Mouse (Mus musculus) macrophage (primary cell): ENCODE data around the gene Tnrc18. TPM values are rescaled to one million over a fixed set of nuclear protein-coding genes. Genes with fewer than 3 reads are reported as not detected.

Experiments used
- H3K27ac ChIP-seq: fragments of 350-480 bp; formaldehyde crosslinking; 2 replicates; pipeline ENCODE4 v1.9.0; 2021
- H3K36me3 ChIP-seq: fragments of 350-480 bp; formaldehyde crosslinking; 2 replicates; pipeline ENCODE4 v1.9.0; 2021; ENCODE audit errors: inconsistent target
- H3K4me3 ChIP-seq: fragments of 350-480 bp; formaldehyde crosslinking; 2 replicates; pipeline ENCODE4 v1.9.0; 2021; ENCODE audit errors: inconsistent target
- H3K79me2 ChIP-seq: fragments of 350-480 bp; formaldehyde crosslinking; 2 replicates; pipeline ENCODE4 v1.9.0; 2021; ENCODE audit errors: inconsistent target
- WGBS: methylation state at CpG from one replicate; pipeline ENCODE4 v1.1.7; 2026; ENCODE audit warnings: inconsistent platforms; ENCODE audit not compliant: missing documents; 5-methylcytosine and 5-hydroxymethylcytosine counted together
- polyA plus RNA-seq: library from polyadenylated mRNA; stranded (reverse); fragments of 250-400 nt; gene quantifications from 3 replicates; pipeline ENCODE4 v1.2.4, GENCODE M21; 2018; ENCODE audit warnings: inconsistent platforms

Tnrc18 gene
- polyA plus RNA-seq, 1 experiment from 2014 or later: 25.5 TPM

DNA sequence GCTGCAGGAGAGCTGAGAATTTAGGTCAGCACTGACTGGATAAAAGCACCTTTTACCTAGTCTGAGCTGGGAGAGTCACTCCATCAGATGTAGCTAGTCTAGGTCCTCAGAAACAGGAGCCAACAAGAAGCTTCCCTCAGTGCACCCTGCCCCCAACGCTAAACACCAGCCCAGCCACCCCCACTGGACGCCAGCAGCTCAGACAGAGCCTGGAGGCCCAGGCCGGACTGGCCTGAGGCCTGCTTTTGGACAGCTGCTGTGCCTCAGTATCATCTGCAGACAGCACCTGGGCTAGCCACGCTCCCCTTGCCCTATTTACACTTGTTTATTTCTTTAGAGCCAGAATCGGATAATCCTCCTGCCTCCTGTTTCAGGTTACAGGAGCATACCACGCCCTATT is 19.4 kb upstream of the Tnrc18 start:
- no peaks in the 10 kb centered on the region for H3K36me3 ChIP-seq
- H3K27ac ChIP-seq: no peak overlapping the region
- WGBS: 90% methylated on average over 5 of the region's 6 CpGs
- H3K79me2 ChIP-seq: no peaks in the 10 kb centered on the region
- no peak overlapping the region for H3K4me3 ChIP-seq

DNA sequence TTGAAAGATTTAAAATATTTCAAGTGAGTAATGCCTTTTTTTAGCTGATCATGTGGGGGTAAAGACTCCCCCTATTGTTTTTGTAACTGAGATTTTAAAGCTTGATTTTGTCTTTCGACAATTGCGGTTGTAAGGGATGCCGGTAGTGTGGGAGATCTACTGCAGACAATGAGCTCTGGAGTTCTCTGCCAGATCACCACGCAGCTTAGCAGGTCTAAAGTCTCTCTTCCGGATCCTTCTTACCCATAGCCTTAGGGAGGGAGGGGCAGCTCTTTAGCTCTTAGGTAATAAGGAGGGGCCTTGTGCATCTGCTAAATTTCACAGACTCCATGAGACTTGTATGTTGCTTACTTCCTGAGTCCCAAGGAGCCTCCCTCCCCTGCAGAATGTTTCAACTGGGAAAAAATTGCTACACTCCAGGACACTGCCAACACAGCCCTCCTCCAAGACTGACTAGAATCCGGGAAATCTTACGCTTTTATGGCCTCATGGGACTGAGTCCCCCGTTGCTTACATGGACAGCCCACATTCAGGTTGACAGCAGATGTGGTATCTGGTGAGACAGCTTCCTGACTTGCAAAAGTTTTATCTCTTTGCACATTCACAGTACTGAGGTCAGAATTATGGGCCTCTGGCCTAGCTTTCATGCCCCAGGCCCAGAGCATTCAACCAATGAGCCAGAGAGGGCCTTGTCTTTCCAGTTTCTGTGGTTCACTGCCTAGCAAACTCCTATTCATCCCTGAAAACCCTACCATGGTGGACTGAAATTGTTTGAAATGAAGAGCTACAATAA is 16.4 kb upstream of the Tnrc18 start:
- H3K4me3 ChIP-seq: no peak overlapping the region
- no peaks in the 10 kb centered on the region for H3K36me3 ChIP-seq
- H3K79me2 ChIP-seq: no peaks in the 10 kb centered on the region
- H3K27ac ChIP-seq: no peak overlapping the region
- 92% methylated on average over 8 of the region's 8 CpGs for WGBS

DNA sequence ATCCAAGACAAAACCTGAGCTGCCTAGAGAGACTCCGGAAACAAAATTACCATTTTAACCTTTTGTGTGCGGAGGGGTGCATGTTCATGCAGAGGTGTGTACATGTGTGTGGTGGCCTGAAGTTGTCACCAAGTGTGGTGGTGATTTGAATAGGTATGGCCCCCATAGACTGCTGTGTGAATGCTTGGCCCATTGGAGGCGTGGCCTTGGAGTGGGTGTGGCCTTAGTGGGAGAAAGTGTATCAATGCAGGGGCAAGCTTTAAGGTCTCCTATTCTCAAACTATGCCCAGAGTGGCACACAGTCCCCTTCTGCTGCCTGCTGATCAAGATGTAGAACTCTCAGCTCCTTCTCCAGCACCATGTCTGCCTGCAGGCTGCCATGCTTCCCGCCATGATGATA is 8.7 kb upstream of the Tnrc18 start:
- no peak overlapping the region for H3K4me3 ChIP-seq

DNA sequence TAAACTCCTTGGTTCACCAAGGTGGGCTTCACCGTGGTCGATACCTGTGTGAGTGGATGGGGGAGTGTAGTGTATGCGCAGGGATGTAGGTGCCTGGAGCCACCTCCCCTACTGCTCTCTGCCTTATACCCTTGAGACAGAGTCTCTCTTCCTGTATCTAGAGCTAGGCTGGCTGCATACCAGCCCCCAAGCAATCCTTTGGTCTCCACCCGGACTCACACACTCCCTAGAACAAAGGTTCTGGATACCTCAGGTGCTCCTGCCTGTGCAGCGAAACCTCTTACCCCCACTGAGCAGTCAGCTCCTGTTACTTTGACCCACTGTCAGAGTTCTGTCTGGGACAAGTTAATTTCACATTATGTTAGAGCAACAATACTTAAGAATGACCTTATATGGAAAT is 8.2 kb upstream of the Tnrc18 start:
- Histone ChIP-seq H3K36me3 (no peaks in the 10 kb centered on the region), H3K4me3 (no peak overlapping the region), H3K79me2 (peaks cover 7% of the 10 kb centered on the region; the same call in 1 of the 2 replicates), H3K27ac (no peak overlapping the region)
- WGBS: 97% methylated on average over 5 of the region's 5 CpGs

More for the DNA sequence above, 8.7 kb upstream of the Tnrc18 start:
- WGBS: 97% methylated on average over 4 of the region's 4 CpGs
- H3K36me3 ChIP-seq: no peaks in the 10 kb centered on the region
- H3K79me2 ChIP-seq: peaks cover 2% of the 10 kb centered on the region; the same call in 1 of the 2 replicates
- H3K27ac ChIP-seq: no peak overlapping the region

DNA sequence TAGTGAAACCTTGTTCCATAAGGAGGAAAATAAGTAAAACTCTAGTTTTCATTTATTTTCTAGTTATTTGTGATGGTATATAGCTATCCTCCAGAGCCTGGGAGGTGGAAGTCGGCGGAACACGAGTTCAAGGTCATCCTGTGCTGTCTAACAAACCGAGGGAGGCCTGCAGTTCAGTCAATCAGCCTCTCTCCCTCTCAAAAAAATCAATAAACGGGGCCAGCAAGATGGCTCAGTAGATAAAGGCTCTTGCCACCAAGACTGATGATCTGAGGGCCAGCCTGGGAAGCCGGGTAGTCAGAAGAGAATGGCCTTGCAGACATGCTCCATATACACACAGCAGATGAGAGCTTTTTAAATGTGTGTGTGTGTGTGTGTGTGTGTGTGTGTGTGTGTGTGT is 6.6 kb upstream of the Tnrc18 start:
- Histone ChIP-seq H3K4me3 (no peak overlapping the region), H3K79me2 (peaks cover 23% of the 10 kb centered on the region), H3K27ac (peak overlapping the region; percentile 100), H3K36me3 (no peaks in the 10 kb centered on the region)
- WGBS: 90% methylated on average over 5 of the region's 6 CpGs

DNA sequence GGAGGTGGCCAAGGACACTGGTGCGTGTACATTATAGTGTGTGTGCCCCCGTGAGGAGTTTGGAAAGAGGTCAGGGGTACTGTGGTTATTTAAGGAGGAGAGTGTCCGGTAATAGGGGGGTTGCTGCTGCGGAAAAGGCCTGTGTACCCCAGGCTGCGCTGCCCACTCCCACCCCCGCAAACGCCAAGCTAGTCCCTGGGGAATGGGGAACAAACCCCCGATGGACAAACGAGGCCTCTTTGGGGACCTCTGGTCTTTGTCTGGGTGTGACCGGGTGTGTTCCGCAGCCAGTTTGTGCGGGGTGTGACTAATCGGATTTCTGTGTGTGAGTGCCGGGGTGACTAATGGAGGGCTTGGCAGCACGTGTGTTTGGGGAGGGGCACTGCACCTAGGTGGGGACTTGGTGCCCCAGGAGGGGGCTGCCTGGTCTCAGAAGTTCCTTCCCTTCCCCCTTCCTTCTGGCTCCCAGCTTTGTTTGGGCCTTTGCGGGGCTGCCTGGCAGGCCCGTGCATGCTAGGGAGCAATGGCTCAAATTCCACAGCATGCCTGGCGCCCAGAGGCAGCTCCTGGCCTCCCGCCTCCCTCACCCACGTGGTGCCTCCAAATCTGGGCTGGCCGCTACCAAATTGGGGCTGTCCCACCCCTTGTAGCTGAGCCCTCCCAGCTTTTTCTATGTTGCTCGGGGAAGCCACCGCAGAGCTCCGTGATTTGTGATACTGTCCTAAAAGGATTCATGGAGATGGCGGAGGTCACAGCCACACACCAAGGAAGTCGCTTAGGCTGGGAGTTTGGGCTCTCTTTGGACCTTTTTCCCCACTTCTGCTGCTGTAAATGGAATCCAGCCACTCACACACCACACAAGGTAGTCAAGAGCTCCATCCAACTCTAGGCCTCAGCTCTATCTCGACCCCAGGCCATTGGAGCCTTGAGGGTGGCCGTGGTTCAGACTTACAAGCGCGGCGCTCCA is 5.9 kb upstream of the Tnrc18 start:
- Histone ChIP-seq H3K27ac (peak overlapping the region; percentile 100), H3K4me3 (peak overlapping the region; percentile 85), H3K36me3 (no peaks in the 10 kb centered on the region), H3K79me2 (peaks cover 25% of the 10 kb centered on the region)
- WGBS: 13% methylated on average over 25 of the region's 31 CpGs

DNA sequence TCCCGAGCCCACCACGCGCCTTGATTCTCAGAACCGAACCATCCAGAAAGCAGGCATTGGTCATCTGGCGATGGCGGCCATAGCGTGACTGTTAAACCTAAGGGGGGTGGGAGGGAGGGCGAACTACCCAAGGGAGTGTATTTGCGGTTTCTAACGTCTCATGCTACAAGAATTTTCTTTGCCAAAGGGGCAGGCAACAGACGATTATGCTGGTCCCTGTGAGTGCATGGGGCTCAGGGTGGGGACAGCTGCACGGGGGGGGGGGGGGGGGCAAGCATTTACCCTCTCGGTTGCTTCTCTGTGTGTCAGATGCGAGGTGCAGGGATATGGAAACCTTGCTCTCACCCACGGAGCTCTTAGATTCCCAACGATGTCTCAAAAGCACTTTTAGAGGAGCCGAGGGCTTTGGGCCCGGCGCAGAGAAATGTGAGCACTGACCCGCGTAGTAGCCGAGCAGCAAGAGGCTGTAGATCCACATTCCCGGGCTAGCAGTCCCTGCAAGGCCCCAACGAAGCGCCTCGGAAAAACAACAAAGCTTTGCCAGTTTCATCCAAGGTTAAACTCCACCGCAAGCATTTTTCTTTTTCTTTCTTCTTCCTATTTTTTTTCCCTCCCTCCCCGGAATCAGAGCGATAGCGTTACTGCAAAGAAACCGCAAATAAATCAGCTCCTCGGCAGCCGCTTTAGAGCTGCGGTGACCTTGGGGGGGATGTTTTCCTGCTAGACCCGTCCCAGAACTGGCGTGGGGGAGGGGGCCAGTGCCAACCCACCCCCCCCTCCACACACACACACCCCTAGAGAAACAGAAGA is 5.0 kb upstream of the Tnrc18 start:
- Histone ChIP-seq H3K79me2 (peaks cover 25% of the 10 kb centered on the region), H3K4me3 (peak overlapping the region; percentile 85), H3K27ac (peak overlapping the region; percentile 100), H3K36me3 (no peaks in the 10 kb centered on the region)
- WGBS: 1% methylated on average over 34 of the region's 36 CpGs

DNA sequence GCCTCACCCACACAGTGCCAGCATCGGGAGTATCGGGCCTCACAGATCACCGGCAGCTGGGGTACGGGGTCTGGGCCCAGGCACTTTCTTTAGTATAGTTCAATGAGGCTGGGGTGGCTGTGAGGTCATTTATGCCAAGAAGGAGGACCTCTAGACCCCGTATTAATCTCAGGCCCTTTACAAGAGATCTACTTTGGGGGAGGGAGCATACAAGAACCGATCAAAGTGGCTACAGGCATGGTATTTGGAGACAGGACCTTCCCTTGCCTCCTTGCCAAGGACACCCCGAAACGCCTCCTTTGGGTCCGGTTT is 4.5 kb upstream of the Tnrc18 start:
- H3K36me3 ChIP-seq: no peaks in the 10 kb centered on the region
- H3K4me3 ChIP-seq: peak overlapping the region; percentile 85
- peaks cover 25% of the 10 kb centered on the region for H3K79me2 ChIP-seq
- WGBS: under 1% methylated on average over 9 of the region's 9 CpGs
- H3K27ac ChIP-seq: peak overlapping the region; percentile 100

DNA sequence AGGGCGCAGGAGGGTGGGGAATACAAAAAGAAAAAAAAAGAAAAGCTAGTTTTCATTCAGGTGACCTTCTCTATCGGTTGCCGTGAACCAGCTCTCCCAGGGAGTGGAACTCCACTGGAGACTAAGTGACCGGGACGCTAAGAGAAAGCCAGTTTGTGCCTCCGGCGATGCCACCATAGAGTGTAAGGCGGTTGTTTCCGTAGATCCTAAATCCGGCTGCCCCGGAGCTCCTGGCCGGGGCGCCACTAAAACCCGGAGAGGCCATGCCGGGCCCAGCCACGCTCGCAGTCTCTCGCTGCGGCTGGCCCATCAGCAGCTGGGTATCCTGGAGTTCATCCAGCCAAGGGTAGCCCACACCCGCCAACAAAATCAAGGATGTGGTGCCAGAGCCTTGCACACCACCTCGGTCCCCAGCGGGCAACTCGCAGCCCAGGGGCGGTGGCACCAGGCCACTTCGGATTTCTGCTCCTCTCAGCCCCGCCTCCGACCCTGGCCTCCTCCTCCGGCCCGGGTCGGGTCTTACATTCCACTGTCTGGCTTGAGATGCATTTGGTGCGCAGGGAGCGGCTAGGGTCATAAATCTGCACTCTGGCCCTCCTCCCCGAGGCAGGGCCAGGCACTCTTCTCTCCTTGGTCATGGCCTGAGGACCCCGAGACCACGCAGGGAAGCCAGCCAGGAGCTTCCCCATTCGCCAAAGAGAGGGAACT is 4.0 kb upstream of the Tnrc18 start:
- Histone ChIP-seq H3K79me2 (peaks cover 30% of the 10 kb centered on the region), H3K36me3 (no peaks in the 10 kb centered on the region), H3K27ac (peak overlapping the region; percentile 100), H3K4me3 (peak overlapping the region; percentile 85)
- WGBS: under 1% methylated on average over 32 of the region's 36 CpGs

DNA sequence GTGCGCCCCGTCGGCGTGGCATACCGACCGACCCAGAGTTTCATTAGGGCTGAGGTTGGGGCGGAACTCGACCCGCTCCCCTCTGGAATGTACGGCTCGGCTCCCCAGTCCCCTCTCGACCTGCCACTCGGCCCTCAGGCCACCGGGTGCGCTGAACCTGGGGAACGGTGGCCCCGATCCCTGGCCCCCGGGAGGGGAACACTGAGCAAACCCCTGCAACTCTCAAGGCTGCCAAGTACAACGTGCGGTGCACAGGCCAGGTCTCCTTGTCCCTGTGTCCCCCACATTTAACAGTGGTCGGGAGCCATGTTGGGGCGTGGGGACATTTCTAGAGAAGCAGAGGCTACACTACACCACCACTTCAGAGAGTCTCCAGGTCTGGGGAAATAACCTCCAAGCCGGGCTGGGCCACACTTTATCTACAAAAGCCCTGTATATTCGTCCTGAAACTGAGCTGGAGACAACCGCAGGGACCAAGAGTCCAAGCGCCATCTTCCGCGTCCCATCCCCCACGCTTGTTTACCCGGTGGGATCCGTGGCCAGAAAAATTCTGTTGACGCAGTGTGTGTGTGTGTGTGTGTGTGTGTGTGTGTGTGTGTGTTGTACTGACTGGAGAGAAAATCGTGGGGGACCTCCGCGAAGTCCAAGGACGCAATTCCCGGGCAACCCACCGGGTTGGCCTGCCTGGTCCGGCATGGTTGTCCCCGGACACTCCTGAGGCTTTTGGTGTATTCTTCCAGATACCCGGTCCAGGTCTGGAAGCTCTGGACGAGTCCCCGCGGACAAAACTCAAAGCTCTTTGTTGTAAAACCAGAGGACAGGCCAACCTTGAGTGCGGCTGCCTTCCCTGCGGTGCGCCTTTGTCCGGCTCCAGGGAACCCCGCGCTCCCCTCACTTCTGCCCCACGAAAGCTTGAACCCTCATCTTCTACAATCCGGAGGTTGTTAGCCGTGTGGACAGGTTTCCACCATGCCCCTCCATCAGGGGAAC is 3.1 kb upstream of the Tnrc18 start:
- peak overlapping the region; percentile 85 for H3K4me3 ChIP-seq
- H3K27ac ChIP-seq: peak overlapping the region; percentile 100
- no peaks in the 10 kb centered on the region for H3K36me3 ChIP-seq
- WGBS: under 1% methylated on average over 46 of the region's 53 CpGs
- peaks cover 39% of the 10 kb centered on the region for H3K79me2 ChIP-seq

DNA sequence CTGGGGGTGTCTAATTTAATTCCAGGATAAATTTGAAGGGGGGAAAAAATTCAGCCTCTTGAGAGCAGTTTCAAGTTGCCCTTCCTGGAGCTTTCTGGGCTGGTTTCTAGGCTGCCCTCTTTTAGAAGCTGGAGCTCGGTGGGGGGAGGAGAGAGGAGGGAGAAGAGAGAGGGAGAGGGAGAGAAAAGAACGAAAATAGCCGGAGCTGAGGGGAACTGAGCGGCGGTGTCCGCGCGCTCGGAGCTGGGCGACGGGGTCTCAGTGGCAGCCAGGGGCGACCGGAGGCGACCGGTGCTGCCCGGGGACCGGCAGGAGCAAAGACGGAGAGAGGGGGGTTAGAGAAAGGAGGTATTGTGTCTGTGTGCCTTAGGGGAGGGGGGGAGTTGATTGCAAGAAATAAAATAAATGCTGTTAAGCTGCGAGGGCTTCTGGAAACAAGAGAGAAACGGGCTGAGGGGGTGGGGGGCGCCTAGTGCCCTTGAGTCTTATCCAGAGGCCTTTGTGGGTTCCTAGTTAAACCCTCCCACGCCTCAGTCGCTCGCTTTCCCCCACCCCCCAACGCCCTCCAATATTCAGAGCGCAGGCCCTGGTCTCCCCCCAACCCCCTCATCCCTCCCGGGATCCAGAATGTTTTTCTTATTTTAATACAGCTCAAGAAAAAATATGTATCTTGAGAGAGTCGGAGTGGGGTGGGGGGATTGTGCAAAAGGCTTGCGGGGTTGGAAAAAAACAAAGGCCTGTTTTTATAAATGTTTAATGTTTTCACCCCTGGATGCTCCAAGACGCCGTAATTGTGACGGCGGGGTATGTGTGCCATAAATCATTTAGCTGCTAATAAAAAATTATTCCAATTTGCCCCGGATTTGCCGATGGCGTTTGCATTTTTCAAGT is 2.2 kb upstream of the Tnrc18 start:
- Histone ChIP-seq H3K27ac (peak overlapping the region; percentile 100), H3K79me2 (peaks cover 46% of the 10 kb centered on the region), H3K4me3 (peak overlapping the region; percentile 85), H3K36me3 (no peaks in the 10 kb centered on the region)
- WGBS: under 1% methylated on average over 34 of the region's 36 CpGs
